Mouse (Mus musculus) E14TG2a.4 (cell line): ENCODE data around the gene Cldn19.

ENCODE experiments used
- CTCF ChIP-seq: conservative IDR thresholded peaks from 2 replicates; pipeline ENCODE4 v1.5.1; 2014; ENCODE audit warnings: low read length
- NANOG ChIP-seq: IDR thresholded peaks from 2 replicates; pipeline ENCODE4 v1.6.1; 2014; ENCODE audit warnings: borderline replicate concordance, low read length, mixed read lengths
- POU5F1 ChIP-seq: IDR thresholded peaks from 2 replicates; pipeline ENCODE4 v1.6.1; 2014; ENCODE audit warnings: low read length, borderline replicate concordance

DNA sequence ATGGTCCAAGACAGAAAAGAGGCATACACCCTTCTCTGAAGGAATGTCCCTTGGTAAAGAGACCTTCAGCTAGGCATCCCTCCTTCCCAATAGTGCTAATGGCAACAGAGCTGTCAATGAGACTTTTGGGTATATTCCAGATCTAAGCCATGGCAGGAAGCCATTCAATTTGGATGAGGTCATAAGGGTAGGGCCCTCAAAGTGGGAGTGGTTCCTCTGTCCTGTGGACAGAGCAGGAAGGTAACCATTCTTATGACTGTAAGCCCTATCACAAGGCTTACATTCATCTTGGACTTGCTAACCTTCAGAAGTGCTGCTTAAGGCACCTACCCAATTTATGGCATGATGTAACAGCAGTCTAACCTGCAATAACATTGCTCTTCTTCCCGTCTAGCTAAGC is 19.4 kb downstream of the Cldn19 start:
- TF ChIP-seq CTCF (no peak), NANOG (no peak), POU5F1 (no peak)
